Mouse (Mus musculus): ENCODE measurements around the gene Ier5.

Ier5 gene

DNA sequence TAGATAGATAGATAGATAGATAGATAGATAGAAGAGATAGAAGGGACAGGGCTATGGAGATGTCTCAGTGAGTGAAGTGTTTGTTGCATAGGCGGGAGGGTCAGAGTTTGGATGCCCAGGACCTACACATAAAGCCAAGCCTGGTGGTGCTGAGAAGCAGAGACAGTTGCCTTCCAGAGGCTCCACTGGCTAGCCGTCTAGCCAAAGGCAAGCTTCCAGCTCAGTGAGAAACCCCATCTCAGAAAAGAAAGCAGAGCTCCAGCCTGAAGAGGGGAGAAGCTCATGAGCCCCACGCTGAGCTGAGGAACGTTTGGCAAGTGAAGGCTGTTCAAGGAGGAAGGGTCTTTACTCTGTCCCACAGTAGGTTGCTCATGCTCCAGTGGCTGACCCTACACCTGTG lies 3.2 kb upstream of the Ier5 start:
- no peak for DNase-seq (ENCODE audit: low read depth, low spot score)

- DNase-seq (ENCODE audit: low read depth, low spot score) = peak; percentile 49
Measured at GRCm38 (mm10) chr1:155098486-155099279, 753 bp downstream of the Ier5 start.

GRCm38 (mm10) chr1:155097931-155098485 lies 1.4 kb downstream of the Ier5 start:
- DNase-seq (ENCODE audit: low read depth, low spot score) = peak; percentile 64

DNA sequence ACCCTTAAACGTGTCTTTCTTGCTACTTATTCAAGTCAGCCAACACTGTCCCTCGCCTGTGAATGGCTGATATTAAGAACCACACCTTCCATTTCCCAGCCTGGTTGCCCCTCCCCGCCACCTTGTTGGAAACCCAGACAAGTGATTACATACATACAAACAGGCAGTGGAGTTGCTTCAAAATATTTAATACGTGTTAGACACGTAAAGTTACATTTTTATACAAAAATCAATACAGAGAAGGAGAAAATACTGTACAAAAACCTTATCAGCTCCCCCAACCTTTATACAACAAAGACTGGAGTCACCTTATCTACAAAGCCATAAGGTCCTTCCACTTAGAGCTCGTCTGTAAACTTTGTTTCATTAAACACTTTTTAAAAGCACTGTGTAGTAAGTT lies 2.1 kb downstream of the Ier5 start:
- DNase-seq (ENCODE audit: low read depth, low spot score) = peak; percentile 72

DNA sequence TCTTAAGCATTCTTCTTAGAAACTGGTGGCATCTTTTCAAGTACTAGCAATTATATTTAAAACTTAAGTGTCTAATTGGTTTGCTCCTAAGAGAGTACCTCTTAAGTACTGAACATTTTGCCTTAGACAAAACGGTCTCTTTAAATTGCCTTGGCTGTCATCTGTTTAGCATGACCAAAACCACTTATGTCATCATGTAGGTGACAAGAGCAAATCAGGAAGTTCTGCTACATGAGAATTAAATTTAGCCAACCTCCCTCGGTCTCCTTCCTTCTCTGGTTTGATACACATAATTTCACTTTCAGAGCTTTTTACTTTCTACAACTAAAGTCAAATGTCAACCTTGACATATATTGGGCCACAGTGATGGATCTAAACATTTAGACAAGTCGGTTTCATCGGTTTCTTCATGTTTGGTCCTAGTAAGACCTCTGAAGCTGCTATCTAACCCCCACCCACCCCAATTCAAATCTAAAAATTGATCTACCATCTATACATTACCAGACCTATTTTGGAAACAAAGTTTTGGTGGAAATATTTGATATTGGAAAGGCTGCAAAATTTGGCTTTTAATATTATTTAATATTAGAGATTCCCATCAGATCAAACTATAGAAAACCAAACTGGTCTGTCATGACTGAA lies 2.7 kb downstream of the Ier5 start:
- DNase-seq (ENCODE audit: low read depth, low spot score) = no peak

DNA sequence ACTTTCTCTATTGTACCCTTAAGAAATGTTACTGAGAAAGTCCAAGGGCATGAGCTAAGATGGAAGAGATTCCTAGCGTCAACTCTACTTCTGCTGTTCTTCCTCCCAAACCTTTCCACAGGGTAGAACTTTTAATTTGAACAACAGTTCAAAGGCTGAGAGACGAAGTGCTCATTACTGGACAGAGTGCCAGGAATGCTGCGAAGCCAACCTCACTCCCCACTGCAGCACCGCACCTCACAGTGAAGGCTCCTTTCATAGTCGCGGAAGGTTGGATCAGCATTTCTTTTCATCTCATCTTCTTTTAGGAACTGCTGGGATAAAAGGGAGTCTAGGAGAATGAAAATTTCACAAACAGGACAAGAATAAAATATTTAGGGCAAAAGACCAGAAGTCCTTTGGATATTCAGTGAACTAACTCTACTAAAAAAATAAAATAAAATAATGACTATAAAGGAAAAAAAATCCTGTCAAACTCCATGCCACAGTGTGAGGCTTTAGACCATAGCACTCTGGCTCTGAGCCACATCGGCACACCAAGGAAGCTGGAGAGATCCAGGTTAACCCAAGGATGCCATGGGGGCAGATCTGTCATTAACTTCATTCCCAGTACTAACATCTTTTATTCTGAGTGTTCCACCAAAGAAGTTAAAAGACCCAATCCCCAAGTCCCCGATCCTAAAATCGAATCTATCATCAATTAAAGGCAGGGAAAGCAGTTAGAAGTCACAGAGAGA lies 5.3 kb downstream of the Ier5 start:
- peak; percentile 43 for DNase-seq (ENCODE audit: low read depth, low spot score)

DNA sequence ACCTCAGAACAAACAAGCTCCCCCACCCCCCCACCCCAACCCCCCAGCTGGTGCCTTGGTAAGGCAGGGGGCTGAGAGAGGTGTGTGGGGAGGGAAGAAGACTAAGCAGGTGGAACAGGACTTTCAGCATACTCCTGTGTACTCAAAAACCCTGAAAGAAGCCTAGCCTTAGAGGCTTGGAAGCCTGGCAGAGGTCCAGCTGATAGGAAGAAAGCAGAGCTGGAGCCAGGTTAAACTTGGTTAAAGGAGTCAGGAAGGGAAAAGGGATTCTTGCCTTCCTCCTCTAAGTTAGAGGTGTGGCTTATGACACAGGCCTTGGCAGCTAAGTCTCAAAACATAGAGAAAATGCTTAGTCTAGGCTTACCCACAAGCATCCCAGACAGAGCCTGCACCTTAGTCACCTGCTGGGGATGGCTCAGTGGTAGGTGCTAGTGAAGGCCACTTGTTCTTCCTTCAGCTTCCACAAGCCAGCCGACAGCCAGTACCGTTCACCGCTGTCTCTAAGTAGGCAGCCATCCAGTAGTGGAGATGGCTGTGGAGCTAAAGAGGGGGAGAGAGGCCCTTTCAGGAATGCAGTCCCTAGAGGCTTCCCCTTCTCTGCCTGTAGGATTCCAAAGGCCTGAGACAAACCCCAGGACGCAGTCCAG lies 6.2 kb downstream of the Ier5 start:
- DNase-seq (ENCODE audit: low read depth, low spot score) = peak; percentile 98

DNA sequence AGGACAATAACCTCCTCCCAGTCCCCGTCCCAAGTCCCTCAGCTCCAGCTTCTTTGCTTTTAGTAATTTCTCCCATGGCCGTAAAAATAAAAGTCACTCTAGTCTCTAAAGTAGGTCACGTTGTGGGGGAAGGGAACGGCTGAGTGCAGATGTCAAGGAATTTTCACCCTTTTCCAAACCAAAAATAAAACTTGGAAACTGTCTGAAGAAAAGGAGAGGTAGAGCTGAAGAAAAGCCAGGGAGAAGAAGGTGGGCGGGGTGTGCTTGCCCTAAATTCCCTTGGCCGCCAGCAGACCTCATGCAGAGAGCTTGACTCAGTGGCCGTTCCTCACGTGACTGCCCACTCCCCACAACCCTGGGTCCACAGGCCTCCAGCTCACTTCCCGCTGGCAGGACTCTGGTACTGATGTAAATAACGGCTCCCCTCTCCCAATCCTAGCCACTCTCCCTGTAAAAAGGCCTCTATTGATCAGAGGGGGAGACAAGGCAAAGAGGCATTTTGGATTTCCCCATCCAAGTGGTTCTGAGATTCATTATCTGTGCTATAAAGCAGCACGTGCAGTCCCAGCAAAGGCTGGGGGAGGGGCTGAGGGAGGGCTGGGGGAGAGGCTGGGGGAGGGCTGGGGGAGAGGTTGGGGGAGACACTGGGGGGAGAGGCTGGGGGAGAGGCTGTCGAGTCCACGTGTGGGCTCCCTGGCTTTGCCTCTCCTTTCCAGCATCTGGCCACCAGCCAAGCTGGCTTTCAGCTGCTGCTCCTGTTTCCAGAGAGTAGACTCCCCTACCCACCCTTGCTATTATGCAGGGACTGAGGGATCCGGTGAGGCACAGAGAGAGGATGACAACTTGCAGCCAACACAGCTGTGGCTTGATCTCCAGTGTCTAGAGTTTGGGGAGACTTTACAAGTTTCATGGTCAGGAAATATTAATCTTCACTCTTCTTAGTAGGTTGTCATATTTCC lies 7.3 kb downstream of the Ier5 start:
- DNase-seq (ENCODE audit: low read depth, low spot score) = peak; percentile 75

DNA sequence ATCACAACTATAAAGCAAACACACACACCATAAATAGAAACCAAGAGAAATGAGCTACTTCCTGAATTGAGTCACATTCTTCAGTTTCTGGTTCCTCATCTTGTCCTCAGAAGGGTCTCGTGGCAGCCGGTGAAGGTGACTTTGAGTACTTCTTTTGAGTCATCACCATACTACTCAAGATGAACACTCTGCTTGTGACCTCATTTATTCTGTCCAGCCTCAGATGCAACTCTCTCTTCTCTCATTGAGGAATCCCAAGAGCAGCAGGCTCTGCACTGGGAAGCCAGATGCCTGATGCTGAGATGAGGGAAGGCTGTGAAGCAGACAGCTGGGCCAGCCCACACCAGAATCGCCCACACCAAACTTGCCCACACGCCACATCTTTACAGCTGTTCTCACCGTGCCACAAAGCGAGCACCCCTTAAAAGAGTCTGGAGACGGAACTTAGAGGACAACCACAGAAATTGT lies 8.0 kb downstream of the Ier5 start:
- peak; percentile 51 for DNase-seq (ENCODE audit: low read depth, low spot score)

GRCm38 (mm10) chr1:155090736-155091135 lies 8.7 kb downstream of the Ier5 start:
- DNase-seq (ENCODE audit: low read depth, low spot score) = peak; percentile 75

DNA sequence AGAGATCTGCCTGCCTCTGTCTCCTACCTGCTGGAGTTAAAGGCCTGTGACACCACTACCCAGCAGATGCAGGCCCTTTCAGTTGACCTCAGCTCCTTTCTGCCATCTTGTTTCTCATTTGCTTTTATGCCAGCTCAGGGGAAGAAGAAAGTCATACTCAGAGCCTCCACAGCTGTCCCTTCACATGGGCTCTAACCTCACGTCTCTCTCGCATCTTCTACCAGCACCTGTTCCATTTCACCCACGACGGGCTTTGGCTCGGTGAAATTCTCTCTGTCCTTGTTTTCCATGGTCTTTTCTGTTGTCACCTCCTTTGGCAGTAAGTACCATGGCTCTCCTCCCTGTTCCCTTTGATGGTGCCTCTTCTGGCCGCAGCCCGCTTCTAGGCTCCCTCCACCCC lies 9.1 kb downstream of the Ier5 start:
- DNase-seq (ENCODE audit: low read depth, low spot score) = no peak

DNA sequence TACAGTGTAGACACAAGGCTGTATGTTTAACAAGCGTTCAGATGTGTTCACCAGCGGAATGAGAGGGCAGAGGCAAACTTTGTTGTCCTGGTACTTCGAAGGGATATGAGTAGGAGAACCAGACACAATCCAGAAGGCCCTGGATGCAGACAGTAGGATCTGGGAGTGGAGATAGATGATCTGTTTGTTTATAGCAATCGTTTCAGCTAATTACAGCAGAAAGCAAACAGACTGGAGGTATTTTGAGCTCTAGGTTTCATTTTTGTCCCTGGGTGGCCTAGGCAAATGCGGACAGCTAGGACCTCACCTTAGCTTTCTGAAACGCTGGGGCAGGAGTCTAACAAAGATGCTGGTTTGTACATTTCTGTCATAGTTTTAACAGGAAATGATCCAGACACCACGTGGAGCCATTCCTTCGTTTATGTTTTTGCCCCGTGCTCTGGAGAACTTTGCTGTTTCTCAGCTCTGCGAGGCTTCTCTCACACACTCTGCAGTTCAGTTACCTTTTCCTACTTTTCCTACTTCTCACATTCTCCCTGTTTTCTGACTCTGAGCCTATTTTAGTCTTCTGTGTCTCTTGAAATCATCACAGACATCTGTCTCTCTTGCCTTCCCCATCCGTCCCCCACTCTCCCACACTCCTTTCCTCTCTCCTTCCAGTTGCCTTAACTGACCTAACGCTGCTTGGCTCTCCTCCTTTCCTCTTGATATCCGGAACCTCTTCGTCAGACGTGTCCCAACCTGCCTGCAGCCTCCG lies 10.4 kb downstream of the Ier5 start:
- no peak for DNase-seq (ENCODE audit: low read depth, low spot score)

GRCm38 (mm10) chr1:155088046-155088445 lies 11.4 kb downstream of the Ier5 start:
- peak; percentile 54 for DNase-seq (ENCODE audit: low read depth, low spot score)

DNA sequence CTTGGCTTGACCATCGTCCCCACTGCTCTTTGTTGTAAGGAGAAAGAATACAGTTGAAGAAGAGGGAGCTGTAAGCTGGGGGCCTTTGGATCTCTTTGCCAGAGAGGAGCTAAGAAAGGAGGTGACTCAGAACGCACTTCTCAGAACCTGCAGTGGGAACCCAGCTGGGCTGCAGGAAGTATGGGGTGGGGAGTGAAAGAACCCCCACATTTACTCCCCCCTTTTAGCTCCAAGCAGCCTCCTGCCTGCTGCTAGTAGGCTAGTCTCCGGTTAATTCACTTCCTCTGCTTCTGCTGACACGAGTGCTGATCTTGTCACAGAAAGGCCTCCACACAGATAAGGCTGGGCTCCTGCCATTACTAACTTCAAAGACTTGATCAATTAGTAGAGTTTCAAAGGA lies 12.5 kb downstream of the Ier5 start:
- no peak for DNase-seq (ENCODE audit: low read depth, low spot score)

DNA sequence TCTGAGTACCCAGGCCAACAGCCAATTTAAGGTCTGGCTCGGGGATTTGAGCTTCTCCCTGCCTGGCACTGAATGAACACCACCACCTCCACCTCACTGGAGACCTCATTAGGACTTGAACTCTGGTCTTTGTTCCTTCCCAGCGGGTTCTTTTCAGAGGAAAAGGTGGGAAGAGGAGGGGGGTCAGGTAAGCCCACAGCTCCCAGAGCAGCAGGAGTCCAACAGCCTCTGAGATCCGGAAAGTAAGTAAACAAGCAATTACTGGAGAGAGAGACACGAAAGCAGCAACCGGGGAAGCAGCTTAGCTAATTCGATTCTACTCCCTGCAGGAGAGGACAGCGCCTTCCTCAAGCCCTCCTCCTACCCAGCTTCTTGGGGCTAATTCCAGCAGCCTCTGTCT lies 13.0 kb downstream of the Ier5 start:
- no peak for DNase-seq (ENCODE audit: low read depth, low spot score)

- DNase-seq (ENCODE audit: low read depth, low spot score) = no peak
Measured at GRCm38 (mm10) chr1:155084839-155085238, 14.6 kb downstream of the Ier5 start.

- peak; percentile 89 for DNase-seq (ENCODE audit: low read depth, low spot score)
Measured at GRCm38 (mm10) chr1:155083271-155084265, 15.9 kb downstream of the Ier5 start.

- peak; percentile 70 for DNase-seq (ENCODE audit: low read depth, low spot score)
Measured at GRCm38 (mm10) chr1:155082965-155083268, 16.5 kb downstream of the Ier5 start.
